Mouse (Mus musculus) liver, postnatal 0 days (tissue): ENCODE measurements around the gene Esr1.

Source experiments
- CTCF ChIP-seq: sonication (generic); IDR thresholded peaks from 2 replicates; pipeline ENCODE4 v1.5.1; 2016; ENCODE audit warnings: antibody characterized with exemption, low read depth
- EP300 ChIP-seq: IDR thresholded peaks from 2 replicates; pipeline ENCODE4 v1.6.1; 2016; ENCODE audit warnings: antibody characterized with exemption, low read depth, mild to moderate bottlenecking

GRCm38 (mm10) chr10:5025906-5026305, 414.5 kb downstream of the Esr1 start:
- no peak for TF ChIP-seq CTCF
- TF ChIP-seq EP300 = no peak
